Mouse (Mus musculus) myocyte (in vitro differentiated cells): ENCODE measurements around the gene Ikzf1. TPM values are rescaled to one million over a fixed set of nuclear protein-coding genes. Genes with fewer than 3 reads are reported as not detected.

Source experiments
- H3K27me3 ChIP-seq: one replicate; pipeline ENCODE4 v1.6.1; 2011; ENCODE audit not compliant: control insufficient read depth, insufficient read depth, insufficient read length
- H3K36me3 ChIP-seq: one replicate; pipeline ENCODE4 v1.6.1; 2011; ENCODE audit not compliant: control insufficient read depth, insufficient read depth
- H3K4me2 ChIP-seq: one replicate; pipeline ENCODE4 v1.6.1; 2011; ENCODE audit warnings: low read depth, control low read depth
- H3K4me3 ChIP-seq: one replicate; pipeline ENCODE4 v1.5.1; 2011; ENCODE audit warnings: mild to moderate bottlenecking, control low read depth, moderate library complexity
- H3K79me2 ChIP-seq: one replicate; pipeline ENCODE4 v1.6.1; 2011; ENCODE audit not compliant: control insufficient read depth, insufficient read depth
- H3ac ChIP-seq: one replicate; pipeline ENCODE4 v1.6.1; 2011; ENCODE audit not compliant: control insufficient read depth, insufficient read length
- CEBPB ChIP-seq: IDR thresholded peaks from 2 replicates; pipeline ENCODE4 v1.6.1; 2011; ENCODE audit warnings: mild to moderate bottlenecking, moderate library complexity; ENCODE audit not compliant: poor library complexity, insufficient read depth, severe bottlenecking
- E2F4 ChIP-seq: IDR thresholded peaks from one replicate; pipeline ENCODE4 v1.6.1; 2011; ENCODE audit warnings: mild to moderate bottlenecking, control low read depth, moderate library complexity; ENCODE audit not compliant: insufficient read depth
- MAX ChIP-seq: IDR thresholded peaks from one replicate; pipeline ENCODE4 v1.6.1; 2011; ENCODE audit warnings: low read depth, mild to moderate bottlenecking, control low read depth
- MYOD1 ChIP-seq, 3 experiments: IDR thresholded peaks; one replicate each; pipeline ENCODE4 v1.6.1; 2011; ENCODE audit warnings: control low read depth in 2 of 3, low read depth in 2 of 3, mild to moderate bottlenecking in 2 of 3, moderate library complexity in 1 of 3; ENCODE audit not compliant: insufficient read length in 2 of 3, control insufficient read depth in 1 of 3
- MYOG ChIP-seq, 3 experiments: IDR thresholded peaks; one replicate each; pipeline ENCODE4 v1.6.1; 2011; ENCODE audit warnings: control low read depth in 2 of 3, low read depth in 2 of 3, mild to moderate bottlenecking in 2 of 3; ENCODE audit not compliant: insufficient read length in 2 of 3, control insufficient read depth in 1 of 3, insufficient read depth in 1 of 3
- POLR2A ChIP-seq: IDR thresholded peaks from one replicate; pipeline ENCODE4 v1.6.1; 2011; ENCODE audit warnings: low read depth, mild to moderate bottlenecking, control low read depth, moderate library complexity; ENCODE audit not compliant: insufficient read length
- POLR2AphosphoS2 ChIP-seq: IDR thresholded peaks from one replicate; pipeline ENCODE4 v1.6.1; 2011; ENCODE audit warnings: low read depth, control low read depth; ENCODE audit not compliant: insufficient read length
- REST ChIP-seq: IDR thresholded peaks from one replicate; pipeline ENCODE4 v1.6.1; 2011; ENCODE audit warnings: mild to moderate bottlenecking, control low read depth, moderate library complexity; ENCODE audit not compliant: insufficient read depth, insufficient read length
- SRF ChIP-seq: IDR thresholded peaks from one replicate; pipeline ENCODE4 v1.6.1; 2011; ENCODE audit warnings: low read depth; ENCODE audit not compliant: control insufficient read depth, insufficient read length
- TCF12 ChIP-seq: IDR thresholded peaks from one replicate; pipeline ENCODE4 v1.6.1; 2011; ENCODE audit warnings: mild to moderate bottlenecking, control low read depth; ENCODE audit not compliant: poor library complexity, insufficient read depth, severe bottlenecking
- TCF3 ChIP-seq: IDR thresholded peaks from one replicate; pipeline ENCODE4 v1.6.1; 2011; ENCODE audit warnings: low read depth, control low read depth; ENCODE audit not compliant: insufficient read length
- USF1 ChIP-seq: IDR thresholded peaks from one replicate; pipeline ENCODE4 v1.6.1; 2011; ENCODE audit warnings: low read depth, mild to moderate bottlenecking, control low read depth, moderate library complexity
- polyA plus RNA-seq: library from polyadenylated mRNA; unstranded; fragments of >200 nt; fragmentation: generic; extraction: Trizol; gene quantifications from one replicate; pipeline ENCODE4 v1.2.1, GENCODE M21; 2012; ENCODE audit warnings: missing spikeins

The Ikzf1 gene
- polyA plus RNA-seq, 1 experiment = 0.19 TPM

DNA sequence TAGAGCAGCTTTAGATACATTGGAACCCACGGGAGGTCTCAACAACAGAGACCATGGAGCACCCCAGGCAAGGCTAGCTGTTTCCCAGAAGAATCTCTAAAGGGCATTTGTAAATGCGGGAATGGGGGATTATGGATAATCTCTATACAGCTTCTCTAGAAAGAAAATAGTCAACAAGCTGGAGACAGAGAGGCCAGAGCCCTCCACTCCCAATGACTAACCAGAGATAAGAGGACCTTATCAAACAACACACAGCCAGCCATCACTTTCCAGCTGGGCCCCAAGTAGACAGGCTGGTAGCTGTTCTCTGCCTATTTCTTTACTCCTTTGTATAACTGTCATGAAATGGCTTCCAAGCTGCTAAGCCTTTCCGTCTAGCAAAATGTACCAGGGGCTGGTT, 130.9 kb downstream of the Ikzf1 start:
- Histone ChIP-seq H3ac (no peak overlapping the region), H3K4me3 (no peak overlapping the region), H3K79me2 (no peaks in the 10 kb centered on the region), H3K36me3 (no peaks in the 10 kb centered on the region), H3K27me3 (no peaks in the 10 kb centered on the region), H3K4me2 (no peak overlapping the region)
- TF ChIP-seq TCF12 (no peak), MYOG (IDR thresholded peaks at IDR 0.05; ENCODE audit: control insufficient read depth in 1 of 3, insufficient read depth in 1 of 3, insufficient read length in 2 of 3, low read depth in 2 of 3) (no peak), CEBPB (no peak), E2F4 (no peak), POLR2AphosphoS2 (no peak), USF1 (no peak), POLR2A (no peak)

DNA sequence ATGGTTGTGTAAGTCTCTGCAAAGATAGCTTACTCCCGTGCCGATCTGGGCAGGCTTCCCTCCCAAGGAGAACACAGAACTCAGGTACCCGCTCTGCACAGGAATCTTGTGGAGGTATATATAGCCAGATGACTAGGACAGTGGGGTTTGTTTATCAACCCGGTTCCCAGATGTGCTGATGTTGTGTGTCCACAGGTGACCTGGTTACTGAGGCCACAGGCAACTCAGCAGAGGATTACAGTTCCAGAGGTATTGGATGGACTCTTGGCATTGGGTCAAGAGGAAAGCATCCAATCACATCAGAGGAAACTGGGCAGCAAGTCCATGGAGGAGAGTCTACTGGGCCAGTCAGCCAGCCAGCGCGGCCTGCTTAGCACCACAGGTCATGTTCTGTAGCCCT, 134.0 kb downstream of the Ikzf1 start:
- H3K4me3 ChIP-seq = no peak overlapping the region
- H3K27me3 ChIP-seq = no peaks in the 10 kb centered on the region
- no peak overlapping the region for H3ac ChIP-seq
- no peak overlapping the region for H3K4me2 ChIP-seq
- H3K36me3 ChIP-seq = no peaks in the 10 kb centered on the region
- TF ChIP-seq MYOG (IDR thresholded peaks at IDR 0.05; ENCODE audit: control insufficient read depth in 1 of 3, insufficient read depth in 1 of 3, insufficient read length in 2 of 3, low read depth in 2 of 3) = no peak
- no peak for TF ChIP-seq REST
- TF ChIP-seq POLR2A = no peak
- TF ChIP-seq MAX = no peak
- no peak for TF ChIP-seq CEBPB
- TF ChIP-seq SRF = no peak
- TF ChIP-seq TCF3 = no peak
- TF ChIP-seq MYOD1 (IDR thresholded peaks at IDR 0.05; ENCODE audit: control insufficient read depth in 1 of 3, insufficient read length in 2 of 3, low read depth in 2 of 3) = no peak
- TF ChIP-seq E2F4 = no peak
- no peak for TF ChIP-seq TCF12
- TF ChIP-seq POLR2AphosphoS2 = no peak
- TF ChIP-seq USF1 = no peak
- H3K79me2 ChIP-seq = no peaks in the 10 kb centered on the region

DNA sequence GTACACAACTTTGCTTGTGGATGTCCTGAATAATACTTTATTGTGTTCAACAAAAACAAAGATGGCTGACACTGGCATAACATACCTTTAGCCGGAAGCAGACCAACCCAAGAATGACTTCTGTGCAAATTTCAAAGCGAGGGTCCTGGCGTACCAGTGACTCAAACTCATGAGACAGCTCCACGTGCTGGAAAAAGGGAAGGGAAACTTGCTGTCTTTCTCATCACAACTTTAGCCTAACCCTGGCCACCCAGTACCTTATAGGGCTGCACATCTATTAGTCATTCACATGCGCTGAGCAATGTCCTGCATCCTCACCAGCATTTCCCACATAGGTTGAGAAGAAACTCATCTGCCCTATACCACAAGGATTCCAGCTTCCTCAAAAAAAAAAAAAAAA, 134.4 kb downstream of the Ikzf1 start:
- no peaks in the 10 kb centered on the region for H3K79me2 ChIP-seq
- TF ChIP-seq SRF (no peak), USF1 (no peak), MYOD1 (IDR thresholded peaks at IDR 0.05; ENCODE audit: control insufficient read depth in 1 of 3, insufficient read length in 2 of 3, low read depth in 2 of 3) (no peak), MAX (no peak), E2F4 (no peak), CEBPB (no peak), REST (no peak), TCF3 (no peak), POLR2AphosphoS2 (no peak), POLR2A (no peak), TCF12 (no peak), MYOG (IDR thresholded peaks at IDR 0.05; ENCODE audit: control insufficient read depth in 1 of 3, insufficient read depth in 1 of 3, insufficient read length in 2 of 3, low read depth in 2 of 3) (no peak)
- no peak overlapping the region for H3K4me3 ChIP-seq
- H3ac ChIP-seq = no peak overlapping the region
- no peak overlapping the region for H3K4me2 ChIP-seq
- no peaks in the 10 kb centered on the region for H3K27me3 ChIP-seq
- no peaks in the 10 kb centered on the region for H3K36me3 ChIP-seq

DNA sequence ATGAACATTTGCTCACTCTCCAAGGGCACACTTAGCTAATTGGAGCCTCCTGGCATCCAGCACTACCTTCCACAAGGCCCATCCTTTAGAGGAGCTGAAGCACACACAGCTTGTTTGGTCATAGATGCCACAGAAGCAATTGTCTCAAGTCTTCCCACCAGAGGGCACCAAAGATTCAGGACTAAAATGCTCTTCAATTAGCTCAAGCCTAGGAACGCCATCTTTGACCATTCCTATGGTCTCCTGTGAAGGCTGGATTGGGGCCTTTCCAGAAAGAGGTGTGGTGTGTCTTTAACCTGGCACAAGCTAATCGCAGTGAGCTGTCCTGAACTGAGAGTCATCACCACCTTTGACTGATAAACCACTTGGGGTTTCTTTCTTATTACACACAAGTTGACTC, 135.4 kb downstream of the Ikzf1 start:
- H3K4me3 ChIP-seq = no peak overlapping the region
- H3K36me3 ChIP-seq = no peaks in the 10 kb centered on the region
- no peaks in the 10 kb centered on the region for H3K27me3 ChIP-seq
- no peak overlapping the region for H3ac ChIP-seq
- peak overlapping the region; percentile 48 for H3K4me2 ChIP-seq
- no peak for TF ChIP-seq REST
- TF ChIP-seq TCF3 = no peak
- no peak for TF ChIP-seq MYOD1 (IDR thresholded peaks at IDR 0.05; ENCODE audit: control insufficient read depth in 1 of 3, insufficient read length in 2 of 3, low read depth in 2 of 3)
- TF ChIP-seq E2F4 = no peak
- no peak for TF ChIP-seq POLR2AphosphoS2
- no peak for TF ChIP-seq MAX
- no peak for TF ChIP-seq CEBPB
- no peak for TF ChIP-seq POLR2A
- TF ChIP-seq SRF = no peak
- H3K79me2 ChIP-seq = no peaks in the 10 kb centered on the region

DNA sequence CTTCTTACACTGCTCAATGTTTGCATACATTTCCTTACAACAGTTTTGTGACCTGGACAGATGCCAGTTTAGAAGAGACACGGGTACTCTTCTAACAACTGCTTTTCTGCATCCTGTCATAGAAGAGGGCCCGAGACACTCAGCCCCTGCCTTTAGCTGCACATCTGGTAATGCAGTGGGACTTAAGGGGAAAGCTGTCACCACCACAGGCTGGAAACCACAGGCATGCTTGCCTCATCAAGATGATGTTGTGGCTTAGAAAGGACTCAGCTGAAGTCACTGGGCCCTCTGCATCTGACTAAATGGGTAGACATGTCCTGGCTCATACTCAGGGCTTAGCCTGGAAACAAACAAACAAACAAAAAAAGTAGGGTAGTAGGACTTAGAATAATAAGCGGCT, 135.9 kb downstream of the Ikzf1 start:
- H3K79me2 ChIP-seq = no peaks in the 10 kb centered on the region
- H3K4me2 ChIP-seq = peak overlapping the region; percentile 48
- no peaks in the 10 kb centered on the region for H3K27me3 ChIP-seq
- no peak overlapping the region for H3K4me3 ChIP-seq
- H3ac ChIP-seq = no peak overlapping the region
- peak; percentile 44 for TF ChIP-seq TCF3
- no peak for TF ChIP-seq POLR2AphosphoS2
- TF ChIP-seq REST = no peak
- TF ChIP-seq MYOD1 (IDR thresholded peaks at IDR 0.05; ENCODE audit: control insufficient read depth in 1 of 3, insufficient read length in 2 of 3, low read depth in 2 of 3) = peak in 2 of 3 experiments; percentile 17 to 65
- peak in 1 of 3 experiments; percentile 68 for TF ChIP-seq MYOG (IDR thresholded peaks at IDR 0.05; ENCODE audit: control insufficient read depth in 1 of 3, insufficient read depth in 1 of 3, insufficient read length in 2 of 3, low read depth in 2 of 3)
- TF ChIP-seq MAX = no peak
- peak; percentile 55 for TF ChIP-seq CEBPB
- TF ChIP-seq TCF12 = peak; percentile 46
- no peaks in the 10 kb centered on the region for H3K36me3 ChIP-seq
